8 mouse cellular contexts compared by ENCODE assay signal in genomic region chr2:7395935-7396334, GRCm38 (mm10).
DNase-seq lines count a peak whose midpoint lies in the region; ATAC-seq lines count a peak whose summit lies in the region.
"Had no signal": no experiment of that assay in that cellular context is flagged by ENCODE, and none has a peak within 500 bp of the region (broad histone marks: within the 10 kb centered on the region; RNA-seq: fewer than 3 reads in every experiment).

No protein-coding gene starts in this region.

- H3K27ac ChIP-seq in kidney, embryonic 16.5 days (ENCODE audit: low read length) = no peak overlapping the region
- H3K27ac ChIP-seq in embryonic facial prominence, embryonic 14.5 days (replicated peaks; ENCODE audit: low read depth, low read length) = no peak overlapping the region
- no peak overlapping the region for H3K27ac ChIP-seq in hindbrain, embryonic 13.5 days
- H3K27ac ChIP-seq in neural tube, embryonic 15.5 days (replicated peaks) = no peak overlapping the region
- H3K27ac ChIP-seq: lung, embryonic 15.5 days had no signal

- ATAC-seq in kidney, embryonic 16.5 days (ENCODE audit: low FRiP score, low TSS enrichment) = no peak
- no peak for ATAC-seq in embryonic facial prominence, embryonic 14.5 days (ENCODE audit: low read depth)
- ATAC-seq in hindbrain, embryonic 13.5 days (ENCODE audit: low FRiP score) = no peak; the same call in 1 of the 2 replicates
- no peak for ATAC-seq in neural tube, embryonic 15.5 days (ENCODE audit: low FRiP score)

- H3K4me1 ChIP-seq in kidney, embryonic 16.5 days (ENCODE audit: insufficient read depth, low read length) = no peaks in the 10 kb centered on the region
- no peaks in the 10 kb centered on the region for H3K4me1 ChIP-seq in embryonic facial prominence, embryonic 14.5 days (ENCODE audit: control insufficient read depth, insufficient read depth, low read length)
- H3K4me1 ChIP-seq in hindbrain, embryonic 13.5 days (replicated peaks) = 0 out of 2 replicates have a peak, but pooled peaks cover 3% of the 10 kb centered on the region
- no peaks in the 10 kb centered on the region for H3K4me1 ChIP-seq in neural tube, embryonic 15.5 days
- H3K4me1 ChIP-seq: lung, embryonic 15.5 days had no signal

- no peaks in the 10 kb centered on the region for H3K27me3 ChIP-seq in kidney, embryonic 16.5 days (ENCODE audit: insufficient read depth, low read length)
- no peaks in the 10 kb centered on the region for H3K27me3 ChIP-seq in embryonic facial prominence, embryonic 14.5 days (replicated peaks; ENCODE audit: control insufficient read depth, insufficient read depth, low read length)
- no peaks in the 10 kb centered on the region for H3K27me3 ChIP-seq in hindbrain, embryonic 13.5 days
- no peaks in the 10 kb centered on the region for H3K27me3 ChIP-seq in neural tube, embryonic 15.5 days (replicated peaks)
- H3K27me3 ChIP-seq: lung, embryonic 15.5 days had no signal

- no peak overlapping the region for H3K4me3 ChIP-seq in kidney, embryonic 16.5 days (ENCODE audit: low read length)
- peak overlapping the region; percentile 10 for H3K4me3 ChIP-seq in embryonic facial prominence, embryonic 14.5 days (ENCODE audit: low read depth, low read length)
- H3K4me3 ChIP-seq in hindbrain, embryonic 13.5 days = peak overlapping the region; percentile 31
- H3K4me3 ChIP-seq in neural tube, embryonic 15.5 days (replicated peaks) = peak overlapping the region; percentile 31
- H3K4me3 ChIP-seq: lung, embryonic 15.5 days had no signal

- 43% methylated on average over 8 of the region's 8 CpGs for WGBS in kidney, embryonic 16.5 days
- 41% methylated on average over 8 of the region's 8 CpGs for WGBS in embryonic facial prominence, embryonic 14.5 days
- 26% methylated on average over 8 of the region's 8 CpGs for WGBS in hindbrain, embryonic 13.5 days
- 18% methylated on average over 8 of the region's 8 CpGs for WGBS in neural tube, embryonic 15.5 days

- H3K36me3 ChIP-seq in kidney, embryonic 16.5 days (ENCODE audit: insufficient read depth, low read length) = no peaks in the 10 kb centered on the region
- no peaks in the 10 kb centered on the region for H3K36me3 ChIP-seq in embryonic facial prominence, embryonic 14.5 days (ENCODE audit: control insufficient read depth, insufficient read depth, low read length)
- H3K36me3 ChIP-seq in hindbrain, embryonic 13.5 days = no peaks in the 10 kb centered on the region
- H3K36me3 ChIP-seq in neural tube, embryonic 15.5 days = no peaks in the 10 kb centered on the region
- H3K36me3 ChIP-seq: lung, embryonic 15.5 days had no signal

- H3K9me3 ChIP-seq in kidney, embryonic 16.5 days (ENCODE audit: low read length) = no peaks in the 10 kb centered on the region
- no peaks in the 10 kb centered on the region for H3K9me3 ChIP-seq in embryonic facial prominence, embryonic 14.5 days (ENCODE audit: control insufficient read depth, low read length)
- H3K9me3 ChIP-seq in hindbrain, embryonic 13.5 days = no peaks in the 10 kb centered on the region
- no peaks in the 10 kb centered on the region for H3K9me3 ChIP-seq in neural tube, embryonic 15.5 days (replicated peaks)
- H3K9me3 ChIP-seq: lung, embryonic 15.5 days had no signal

- no peak overlapping the region for H3K9ac ChIP-seq in kidney, embryonic 16.5 days (replicated peaks; ENCODE audit: low read length)
- H3K9ac ChIP-seq in embryonic facial prominence, embryonic 14.5 days (ENCODE audit: low read depth, low read length) = 0 out of 2 replicates have a peak overlapping the region, but pooled peaks have one; percentile 0
- H3K9ac ChIP-seq in hindbrain, embryonic 13.5 days = peak overlapping the region; percentile 53
- H3K9ac ChIP-seq in neural tube, embryonic 15.5 days (replicated peaks) = peak overlapping the region; percentile 3; the same call in 1 of the 2 replicates
- H3K9ac ChIP-seq: lung, embryonic 15.5 days had no signal

- peak overlapping the region; percentile 17 for H3K4me2 ChIP-seq in kidney, embryonic 16.5 days (replicated peaks; ENCODE audit: low read depth, low read length)
- H3K4me2 ChIP-seq in embryonic facial prominence, embryonic 14.5 days (ENCODE audit: low read depth, low read length) = peak overlapping the region; percentile 46
- H3K4me2 ChIP-seq in hindbrain, embryonic 13.5 days = peak overlapping the region; percentile 55
- H3K4me2 ChIP-seq in neural tube, embryonic 15.5 days = peak overlapping the region; percentile 53
- H3K4me2 ChIP-seq: lung, embryonic 15.5 days had no signal

- no peak for DNase-seq in kidney, postnatal 36 days
- DNase-seq in embryonic facial prominence, embryonic 14.5 days (ENCODE audit: low spot score) = no peak
- no peak for DNase-seq in thymus, postnatal 25 days
- no peak for DNase-seq in lung, adult 18-20 months
